Mouse (Mus musculus) limb, embryonic 14.5 days (tissue): ENCODE data around the gene Wdr92. TPM values are rescaled to one million over a fixed set of nuclear protein-coding genes. Genes with fewer than 3 reads are reported as not detected.

Experiments
- ATAC-seq: fragments of 200-750 bp; cut with Nextera tagmentation; 2 replicates; pipeline ENCODE4 v1.8.0; 2017; ENCODE audit warnings: low read depth, moderate number of reproducible peaks, moderate TSS enrichment; ENCODE audit not compliant: low FRiP score
- DNase-seq: peaks from one replicate; pipeline ENCODE4 v3.0.0-alpha.2; 2015; ENCODE audit warnings: low spot score
- H3K27ac ChIP-seq: fragments of 300-500 bp; sonication (generic); replicated peaks from 2 replicates; pipeline ENCODE4 v1.5.1; 2014; ENCODE audit warnings: low read depth, mild to moderate bottlenecking, low read length, moderate library complexity, mixed read lengths
- H3K27me3 ChIP-seq: fragments of 300-500 bp; sonication (generic); 2 replicates; pipeline ENCODE4 v1.6.1; 2014; ENCODE audit warnings: low read length, mixed read lengths; ENCODE audit not compliant: control insufficient read depth, insufficient read depth
- H3K36me3 ChIP-seq: fragments of 300-500 bp; sonication (generic); 2 replicates; pipeline ENCODE4 v1.6.1; 2014; ENCODE audit warnings: mild to moderate bottlenecking, low read length, moderate library complexity, mixed read lengths; ENCODE audit not compliant: control insufficient read depth, insufficient read depth
- H3K4me1 ChIP-seq: fragments of 300-500 bp; sonication (generic); 2 replicates; pipeline ENCODE4 v1.6.1; 2014; ENCODE audit warnings: antibody characterized with exemption, low read length, mixed read lengths; ENCODE audit not compliant: control insufficient read depth, insufficient read depth
- H3K4me2 ChIP-seq: fragments of 300-500 bp; sonication (generic); replicated peaks from 2 replicates; pipeline ENCODE4 v1.6.1; 2014; ENCODE audit warnings: low read depth, mild to moderate bottlenecking, low read length, moderate library complexity; ENCODE audit not compliant: severe bottlenecking
- H3K4me3 ChIP-seq: fragments of 300-500 bp; sonication (generic); replicated peaks from 2 replicates; pipeline ENCODE4 v1.5.1; 2014; ENCODE audit warnings: low read length
- H3K9ac ChIP-seq: fragments of 300-500 bp; sonication (generic); 2 replicates; pipeline ENCODE4 v1.6.1; 2014; ENCODE audit warnings: mild to moderate bottlenecking, low read depth, low read length, moderate library complexity; ENCODE audit not compliant: severe bottlenecking
- H3K9me3 ChIP-seq: fragments of 300-500 bp; sonication (generic); 2 replicates; pipeline ENCODE4 v1.6.1; 2016; ENCODE audit warnings: low read length; ENCODE audit not compliant: control insufficient read depth
- POLR2A ChIP-seq: fragments of 200-500 bp; IDR thresholded peaks from 2 replicates; pipeline ENCODE4 v1.8.0; 2012; ENCODE audit warnings: inconsistent platforms, mild to moderate bottlenecking, moderate library complexity, borderline replicate concordance; ENCODE audit not compliant: insufficient read depth, insufficient read length; ENCODE audit errors: extremely low read depth
- WGBS: fragments of 180-500 bp; shearing (Covaris S2); extraction: QIAGEN DNeasy Blood & Tissue Kit; methylation state at CpG from one replicate; pipeline ENCODE4 v1.1.7; 2014; 5-methylcytosine and 5-hydroxymethylcytosine counted together
- polyA plus RNA-seq, 2 experiments: library from polyadenylated mRNA; depleted of rRNA in 1 of 2; stranded (reverse) in 1 of 2; unstranded in 1 of 2; fragments of >200 nt; fragmentation: Nextera tagmentation in 1 of 2; extraction: Ambion mirVana in 1 of 2; gene quantifications; 2 replicates each; pipeline versions ENCODE4 v1.2.1 to v1.2.3; 2012 to 2014

The Wdr92 gene
- polyA plus RNA-seq (2012; rRNA removed) (14.7 and 15.6 TPM in 2 replicates), polyA plus RNA-seq (2014; fragmentation: Nextera tagmentation; extraction: Ambion mirVana) (25.5 and 25.7 TPM in 2 replicates)

DNA sequence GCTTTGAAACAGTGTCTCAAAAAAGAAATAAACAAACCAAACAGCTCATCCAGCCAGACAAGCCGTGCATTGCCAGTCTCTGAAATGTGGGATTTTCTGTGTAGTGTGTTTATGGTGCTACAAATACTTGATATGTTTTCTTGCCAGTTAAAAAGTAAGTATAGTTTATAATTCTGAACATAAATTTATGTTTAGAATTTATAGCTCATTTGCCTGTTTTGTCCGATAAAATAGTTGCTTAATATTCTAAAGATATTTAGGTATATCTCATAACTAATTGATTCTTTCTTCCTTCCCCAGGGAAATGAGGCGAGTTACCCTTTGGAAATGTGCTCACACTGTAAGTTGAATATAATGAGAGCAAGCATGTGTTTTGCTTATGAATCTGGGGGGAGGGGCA is at the start of gene Wdr92:
Wdr92 (plus strand) TSS at position 301 of the 400 bp plus-strand sequence.
- no peak for TF ChIP-seq POLR2A

DNA sequence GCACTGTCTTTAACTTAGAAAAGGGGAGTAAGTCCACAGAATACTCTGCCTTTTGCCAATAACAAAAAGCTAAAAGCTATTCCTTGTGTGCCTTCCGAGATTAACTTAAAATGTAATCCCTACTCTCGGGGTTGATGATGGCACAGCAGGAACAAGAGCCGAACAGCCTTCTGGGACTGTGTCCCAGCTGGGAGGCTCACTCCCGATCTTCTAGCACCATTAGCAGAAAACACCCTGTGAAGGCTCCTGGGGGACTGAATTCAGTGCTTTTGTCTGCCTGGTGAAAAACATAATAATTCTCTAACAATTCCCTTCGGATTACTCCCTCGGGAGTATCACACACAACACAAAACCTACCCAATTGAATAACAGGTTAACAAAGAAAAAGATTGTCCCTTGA is 46.3 kb upstream of the Wdr92 start:
- H3K4me1 ChIP-seq: no peaks in the 10 kb centered on the region
- 53% methylated on average over 6 of the region's 6 CpGs for WGBS
- no peak overlapping the region for H3K4me2 ChIP-seq
- DNase-seq (no peak), ATAC-seq (no peak)
- no peak for TF ChIP-seq POLR2A
- H3K27ac ChIP-seq: no peak overlapping the region
- no peak overlapping the region for H3K9ac ChIP-seq
- no peaks in the 10 kb centered on the region for H3K9me3 ChIP-seq
- H3K4me3 ChIP-seq: no peak overlapping the region
- no peaks in the 10 kb centered on the region for H3K36me3 ChIP-seq
- H3K27me3 ChIP-seq: no peaks in the 10 kb centered on the region

More for the DNA sequence above, at the start of gene Wdr92:
- DNase-seq (no peak), ATAC-seq (no peak)
- Histone ChIP-seq H3K4me3 (no peak within 1 kb of the TSS), H3K4me2 (no peak within 1 kb of the TSS), H3K27ac (no peak within 1 kb of the TSS), H3K36me3 (no peaks in the 10 kb centered on the region), H3K9ac (no peak within 1 kb of the TSS), H3K27me3 (no peaks in the 10 kb centered on the region), H3K4me1 (peaks cover 2% of the 10 kb centered on the region; the same call in 1 of the 2 replicates), H3K9me3 (no peaks in the 10 kb centered on the region)
- WGBS: 67% methylated on average over 3 of the region's 3 CpGs

DNA sequence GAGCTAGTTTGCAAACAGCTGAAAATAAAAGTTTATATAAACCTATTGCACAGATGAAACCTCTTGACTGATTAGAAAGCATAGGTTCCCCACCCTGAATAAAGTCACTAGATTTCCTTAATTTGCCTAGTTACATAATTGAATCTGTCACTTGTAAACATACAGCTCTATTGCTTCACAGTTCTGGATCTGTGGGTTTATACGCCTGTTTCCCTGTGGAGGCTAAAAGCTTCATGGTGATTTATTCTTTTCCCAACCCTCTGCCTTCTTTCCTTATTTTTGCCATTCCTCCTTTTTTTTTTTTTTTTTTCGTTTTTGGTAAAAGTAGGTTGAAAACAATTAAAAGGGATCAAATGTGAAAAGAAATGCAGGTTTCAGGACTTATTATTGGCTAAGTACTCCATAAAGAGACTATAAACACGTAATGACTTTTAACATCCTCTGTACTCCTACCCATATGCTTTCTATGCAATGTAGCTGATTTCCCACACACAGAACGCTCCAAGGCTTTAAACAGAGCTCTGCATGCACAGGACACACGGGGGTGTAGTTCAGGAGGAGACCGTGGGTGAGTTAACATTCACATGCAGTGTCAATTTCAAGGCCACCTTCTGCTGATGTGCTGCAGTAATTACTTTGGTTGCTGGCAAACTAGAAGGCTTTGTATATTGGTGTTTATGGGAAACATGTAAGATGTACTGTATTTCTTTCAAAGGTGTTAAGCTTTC is 43.4 kb upstream of the Wdr92 start:
- H3K27me3 ChIP-seq: no peaks in the 10 kb centered on the region
- H3K4me3 ChIP-seq: no peak overlapping the region
- DNase-seq: no peak
- no peak for TF ChIP-seq POLR2A
- H3K4me1 ChIP-seq: no peaks in the 10 kb centered on the region
- 30% methylated on average over 6 of the region's 6 CpGs for WGBS
- H3K4me2 ChIP-seq: no peak overlapping the region
- no peak overlapping the region for H3K27ac ChIP-seq
- ATAC-seq: no peak
- no peaks in the 10 kb centered on the region for H3K36me3 ChIP-seq
- no peaks in the 10 kb centered on the region for H3K9me3 ChIP-seq
- H3K9ac ChIP-seq: no peak overlapping the region

DNA sequence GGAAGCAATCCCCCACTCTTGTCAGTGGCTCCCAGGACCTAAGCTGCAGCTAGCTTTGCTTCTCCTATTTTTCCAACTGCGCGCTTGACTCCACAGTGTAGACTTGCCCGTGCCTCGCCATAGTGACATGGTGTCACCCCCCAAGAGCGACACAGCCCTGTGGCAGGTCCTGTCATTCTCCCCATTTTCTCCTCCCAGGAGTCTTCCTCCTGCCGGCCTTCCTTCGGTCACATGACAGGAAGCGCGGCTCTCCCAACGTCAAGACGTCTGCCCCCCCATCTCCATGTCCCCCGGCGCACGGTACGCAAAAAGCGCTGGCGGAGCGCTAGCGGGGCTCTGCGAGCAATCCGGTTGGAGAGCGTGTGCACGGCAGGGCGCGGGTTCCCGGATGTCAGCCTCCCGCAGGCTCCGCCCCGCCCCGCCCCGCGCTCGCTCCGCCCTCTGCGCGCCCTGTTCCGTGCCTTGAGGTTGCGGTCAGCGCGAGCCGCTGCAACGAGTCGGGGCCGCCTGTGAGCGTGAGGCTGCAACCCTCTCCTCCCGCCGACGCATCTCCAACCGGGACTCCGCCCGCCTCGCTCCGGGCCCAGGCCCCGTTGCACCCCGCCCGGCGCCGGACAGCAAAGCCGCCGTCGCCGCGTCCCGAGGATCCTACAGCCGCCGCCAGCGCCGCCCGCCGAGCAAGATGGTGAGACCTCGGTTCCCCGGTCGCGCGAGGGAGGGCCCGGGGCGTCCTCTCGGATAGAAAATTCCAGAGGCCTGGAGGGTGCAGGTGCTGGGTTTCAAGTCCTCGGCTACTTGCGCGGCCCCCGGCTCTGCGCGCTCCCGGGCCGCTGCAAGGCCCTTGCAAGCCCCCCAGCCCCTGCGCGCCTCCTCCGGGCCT is 22.8 kb upstream of the Wdr92 start, which contains the start of gene Ppp3r1:
Ppp3r1 (plus strand) TSS at position 406 of the 880 bp plus-strand sequence.
- TF ChIP-seq POLR2A: peak; percentile 32; the same call in 1 of the 2 replicates
- Histone ChIP-seq H3K4me2 (peak within 1 kb of the TSS; percentile 72), H3K27me3 (no peaks in the 10 kb centered on the region), H3K9me3 (no peaks in the 10 kb centered on the region), H3K36me3 (no peaks in the 10 kb centered on the region), H3K4me3 (peak within 1 kb of the TSS; percentile 95), H3K27ac (peak within 1 kb of the TSS; percentile 94), H3K4me1 (peaks cover 21% of the 10 kb centered on the region), H3K9ac (peak within 1 kb of the TSS; percentile 97)
- DNase-seq: peak; percentile 93
- ATAC-seq: peak; percentile 97
- under 1% methylated on average over 52 of the region's 89 CpGs for WGBS

DNA sequence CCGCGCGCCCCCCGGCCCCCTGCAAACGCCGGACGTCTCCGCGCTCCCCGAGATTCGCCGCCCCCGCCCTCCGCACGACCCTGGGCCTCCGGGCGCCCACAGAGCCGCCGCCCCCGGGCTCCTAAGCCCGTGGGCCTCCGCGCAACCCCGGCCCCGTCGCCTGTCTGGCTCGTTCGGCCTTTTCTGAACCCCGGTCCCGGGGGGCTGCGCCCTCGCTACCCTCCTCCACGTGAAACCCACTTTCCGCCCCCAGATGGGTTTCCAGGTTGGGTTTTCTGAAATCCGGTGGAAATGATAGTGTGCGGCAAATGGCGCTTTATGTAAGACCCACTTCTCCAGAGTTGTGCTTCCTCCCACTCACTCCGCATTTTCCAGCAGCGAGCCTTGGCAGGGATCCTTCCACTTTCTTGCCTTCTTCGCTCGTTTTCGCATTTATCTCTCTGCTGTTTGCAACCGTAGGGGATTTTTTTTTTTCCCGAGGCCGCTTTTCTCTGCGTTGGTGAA is 22.1 kb upstream of the Wdr92 start:
- Histone ChIP-seq H3K4me3 (peak overlapping the region; percentile 95), H3K4me2 (peak overlapping the region; percentile 72), H3K36me3 (no peaks in the 10 kb centered on the region), H3K9me3 (no peaks in the 10 kb centered on the region), H3K27me3 (no peaks in the 10 kb centered on the region), H3K27ac (peak overlapping the region; percentile 94), H3K4me1 (peaks cover 23% of the 10 kb centered on the region), H3K9ac (peak overlapping the region; percentile 97)
- under 1% methylated on average over 27 of the region's 46 CpGs for WGBS
- ATAC-seq: no peak; the same call in 1 of the 2 replicates
- no peak for TF ChIP-seq POLR2A
- DNase-seq: peak; percentile 11
